Mouse (Mus musculus): ENCODE data around the gene Bet1l.

GRCm38 (mm10) chr7:140811714-140812113 is 45.7 kb downstream of the Bet1l start:
- TF ChIP-seq CTCF (IDR thresholded peaks at IDR 0.05; ENCODE audit: low read depth): no peak
- no peak for TF ChIP-seq EP300 (IDR thresholded peaks at IDR 0.05; ENCODE audit: low read depth)

Data from heart, postnatal 0 days (tissue).